Mouse (Mus musculus): ENCODE data around the gene Cdh4. TPM values are rescaled to one million over a fixed set of nuclear protein-coding genes. Genes with fewer than 3 reads are reported as not detected.

Gene Cdh4
- polyA plus RNA-seq, 1 experiment, result 9.3 TPM

GRCm38 (mm10) chr2:179573331-179573730, 131.1 kb downstream of the Cdh4 start:
- TF ChIP-seq POLR2A (IDR thresholded peaks at IDR 0.05; ENCODE audit: borderline replicate concordance, insufficient read depth, low read length) (no peak), CTCF (IDR thresholded peaks at IDR 0.05; ENCODE audit: borderline replicate concordance, insufficient read depth, low read depth, low read length) (no peak)
- WGBS, result 84% methylated on average over 11 of the region's 11 CpGs
- no peaks in the 10 kb centered on the region for H3K4me1 ChIP-seq (ENCODE audit: control insufficient read depth, insufficient read depth, low read length)
- H3K27ac ChIP-seq (ENCODE audit: insufficient read depth, low read length), result no peak overlapping the region
- no peaks in the 10 kb centered on the region for H3K27me3 ChIP-seq (ENCODE audit: control insufficient read depth, insufficient read depth, low read length)
- no peak for DNase-seq
- no peak overlapping the region for H3K4me3 ChIP-seq (replicated peaks; ENCODE audit: insufficient read depth, low read depth, low read length)

DNA sequence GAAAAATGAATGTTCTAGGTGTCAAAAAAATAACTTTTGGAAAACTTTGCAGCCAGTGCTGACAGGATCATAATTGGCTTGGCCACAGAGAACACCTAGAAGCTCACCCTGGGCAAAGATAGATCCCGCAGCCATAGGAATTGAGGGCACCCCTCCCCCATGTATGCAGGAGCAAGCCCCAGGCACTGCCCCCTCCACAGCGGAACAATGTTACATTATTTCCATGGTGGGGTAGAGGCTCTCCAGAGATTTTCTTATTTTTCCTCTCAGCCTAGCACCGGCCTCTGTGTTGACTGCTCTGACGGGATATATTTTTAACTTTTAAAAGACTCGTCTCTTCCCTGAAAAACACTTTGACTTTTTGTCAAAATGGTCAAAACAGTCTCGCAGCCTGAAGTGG, 131.6 kb downstream of the Cdh4 start:
- DNase-seq, result no peak
- H3K27me3 ChIP-seq (ENCODE audit: control insufficient read depth, insufficient read depth, low read length), result no peaks in the 10 kb centered on the region
- H3K4me3 ChIP-seq (replicated peaks; ENCODE audit: insufficient read depth, low read depth, low read length), result no peak overlapping the region
- no peak overlapping the region for H3K27ac ChIP-seq (ENCODE audit: insufficient read depth, low read length)
- WGBS, result 91% methylated on average over 6 of the region's 6 CpGs
- TF ChIP-seq CTCF (IDR thresholded peaks at IDR 0.05; ENCODE audit: borderline replicate concordance, insufficient read depth, low read depth, low read length), result no peak
- no peak for TF ChIP-seq POLR2A (IDR thresholded peaks at IDR 0.05; ENCODE audit: borderline replicate concordance, insufficient read depth, low read length)
- no peaks in the 10 kb centered on the region for H3K4me1 ChIP-seq (ENCODE audit: control insufficient read depth, insufficient read depth, low read length)

DNA sequence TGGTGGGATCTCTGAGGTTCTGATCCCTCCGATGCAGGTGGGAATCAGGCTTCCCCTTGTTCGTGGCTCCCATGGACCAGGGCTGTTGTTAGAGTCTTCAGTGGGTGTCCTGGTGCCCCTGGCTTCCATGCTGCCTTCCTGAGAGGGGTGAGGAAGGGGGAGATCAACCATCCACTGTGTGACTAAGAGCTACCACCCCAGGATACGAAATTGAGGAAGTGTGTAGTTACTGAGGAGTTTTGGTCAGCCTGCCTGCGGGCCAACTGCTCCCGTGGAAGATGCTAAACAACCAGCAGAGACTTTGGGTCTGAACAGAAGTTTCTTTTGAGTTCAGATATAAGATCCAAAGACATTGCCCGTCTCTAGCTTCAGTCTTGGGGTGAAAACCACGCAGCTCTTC, 133.4 kb downstream of the Cdh4 start:
- no peak overlapping the region for H3K4me3 ChIP-seq (replicated peaks; ENCODE audit: insufficient read depth, low read depth, low read length)
- TF ChIP-seq CTCF (IDR thresholded peaks at IDR 0.05; ENCODE audit: borderline replicate concordance, insufficient read depth, low read depth, low read length) (no peak), POLR2A (IDR thresholded peaks at IDR 0.05; ENCODE audit: borderline replicate concordance, insufficient read depth, low read length) (no peak)
- WGBS, result 90% methylated on average over 7 of the region's 7 CpGs

GRCm38 (mm10) chr2:179576221-179576620, 134.0 kb downstream of the Cdh4 start:
- Histone ChIP-seq H3K4me1 (ENCODE audit: control insufficient read depth, insufficient read depth, low read length) (no peaks in the 10 kb centered on the region), H3K27ac (ENCODE audit: insufficient read depth, low read length) (no peak overlapping the region), H3K4me3 (replicated peaks; ENCODE audit: insufficient read depth, low read depth, low read length) (no peak overlapping the region), H3K27me3 (ENCODE audit: control insufficient read depth, insufficient read depth, low read length) (no peaks in the 10 kb centered on the region)
- TF ChIP-seq POLR2A (IDR thresholded peaks at IDR 0.05; ENCODE audit: borderline replicate concordance, insufficient read depth, low read length), result no peak
- TF ChIP-seq CTCF (IDR thresholded peaks at IDR 0.05; ENCODE audit: borderline replicate concordance, insufficient read depth, low read depth, low read length), result peak; percentile 65
- 88% methylated on average over 1 of the region's 1 CpGs for WGBS
- DNase-seq, result no peak

More for the DNA sequence above, 133.4 kb downstream of the Cdh4 start:
- Histone ChIP-seq H3K27ac (ENCODE audit: insufficient read depth, low read length) (no peak overlapping the region), H3K27me3 (ENCODE audit: control insufficient read depth, insufficient read depth, low read length) (no peaks in the 10 kb centered on the region), H3K4me1 (ENCODE audit: control insufficient read depth, insufficient read depth, low read length) (no peaks in the 10 kb centered on the region)
- DNase-seq, result no peak

- Histone ChIP-seq H3K4me3 (replicated peaks; ENCODE audit: insufficient read depth, low read depth, low read length) (no peak overlapping the region), H3K27me3 (ENCODE audit: control insufficient read depth, insufficient read depth, low read length) (no peaks in the 10 kb centered on the region), H3K4me1 (ENCODE audit: control insufficient read depth, insufficient read depth, low read length) (no peaks in the 10 kb centered on the region), H3K27ac (ENCODE audit: insufficient read depth, low read length) (no peak overlapping the region)
- no peak for TF ChIP-seq POLR2A (IDR thresholded peaks at IDR 0.05; ENCODE audit: borderline replicate concordance, insufficient read depth, low read length)
- TF ChIP-seq CTCF (IDR thresholded peaks at IDR 0.05; ENCODE audit: borderline replicate concordance, insufficient read depth, low read depth, low read length), result no peak
- WGBS, result 85% methylated on average over 3 of the region's 3 CpGs
- DNase-seq, result no peak
Measured at GRCm38 (mm10) chr2:179578329-179578728, 136.1 kb downstream of the Cdh4 start.

GRCm38 (mm10) chr2:179578842-179579241, 136.6 kb downstream of the Cdh4 start:
- 86% methylated on average over 11 of the region's 11 CpGs for WGBS
- no peak for DNase-seq

GRCm38 (mm10) chr2:179580415-179580814, 138.2 kb downstream of the Cdh4 start:
- DNase-seq, result no peak
- 73% methylated on average over 4 of the region's 4 CpGs for WGBS
- TF ChIP-seq POLR2A (IDR thresholded peaks at IDR 0.05; ENCODE audit: borderline replicate concordance, insufficient read depth, low read length), result no peak
- Histone ChIP-seq H3K27ac (ENCODE audit: insufficient read depth, low read length) (no peak overlapping the region), H3K4me1 (ENCODE audit: control insufficient read depth, insufficient read depth, low read length) (no peaks in the 10 kb centered on the region), H3K27me3 (ENCODE audit: control insufficient read depth, insufficient read depth, low read length) (no peaks in the 10 kb centered on the region), H3K4me3 (replicated peaks; ENCODE audit: insufficient read depth, low read depth, low read length) (no peak overlapping the region)

More at GRCm38 (mm10) chr2:179578842-179579241, 136.6 kb downstream of the Cdh4 start:
- no peaks in the 10 kb centered on the region for H3K4me1 ChIP-seq (ENCODE audit: control insufficient read depth, insufficient read depth, low read length)
- no peak overlapping the region for H3K4me3 ChIP-seq (replicated peaks; ENCODE audit: insufficient read depth, low read depth, low read length)
- H3K27ac ChIP-seq (ENCODE audit: insufficient read depth, low read length), result no peak overlapping the region
- H3K27me3 ChIP-seq (ENCODE audit: control insufficient read depth, insufficient read depth, low read length), result no peaks in the 10 kb centered on the region
- no peak for TF ChIP-seq CTCF (IDR thresholded peaks at IDR 0.05; ENCODE audit: borderline replicate concordance, insufficient read depth, low read depth, low read length)
- no peak for TF ChIP-seq POLR2A (IDR thresholded peaks at IDR 0.05; ENCODE audit: borderline replicate concordance, insufficient read depth, low read length)

DNA sequence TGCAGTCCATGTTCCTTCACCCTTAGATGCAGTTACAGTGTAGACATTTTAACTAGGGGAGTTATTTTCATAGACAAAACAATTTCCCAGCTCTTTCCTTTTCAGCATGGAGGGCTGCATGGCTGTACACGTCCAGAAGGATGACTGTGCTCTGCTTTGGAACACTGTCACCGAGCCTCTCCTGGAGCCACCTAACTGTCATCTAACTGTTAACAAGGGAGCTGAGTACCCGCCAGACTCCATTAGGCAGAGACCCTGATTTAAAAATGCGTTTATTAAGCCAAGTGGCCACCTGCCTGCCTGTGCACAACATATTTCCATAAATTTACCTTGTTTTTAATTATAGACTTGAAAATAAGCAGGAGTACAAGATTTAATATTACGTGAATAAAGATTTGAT, 138.8 kb downstream of the Cdh4 start:
- WGBS, result 66% methylated on average over 5 of the region's 5 CpGs
- no peaks in the 10 kb centered on the region for H3K27me3 ChIP-seq (ENCODE audit: control insufficient read depth, insufficient read depth, low read length)
- no peaks in the 10 kb centered on the region for H3K4me1 ChIP-seq (ENCODE audit: control insufficient read depth, insufficient read depth, low read length)
- H3K4me3 ChIP-seq (replicated peaks; ENCODE audit: insufficient read depth, low read depth, low read length), result no peak overlapping the region
- no peak for DNase-seq
- no peak overlapping the region for H3K27ac ChIP-seq (ENCODE audit: insufficient read depth, low read length)
- TF ChIP-seq CTCF (IDR thresholded peaks at IDR 0.05; ENCODE audit: borderline replicate concordance, insufficient read depth, low read depth, low read length), result no peak
- no peak for TF ChIP-seq POLR2A (IDR thresholded peaks at IDR 0.05; ENCODE audit: borderline replicate concordance, insufficient read depth, low read length)

All from cerebellum, adult 2 months (tissue).